Mouse (Mus musculus): Measurements from ENCODE around the gene Rpl22l1. TPM values are rescaled to one million over a fixed set of nuclear protein-coding genes. Genes with fewer than 3 reads are reported as not detected.
"Not testable (repeated sequence)": the region's sequence is repeated elsewhere in the genome, so short reads cannot be mapped to it uniquely, and the experiment has no call there.

Gene Rpl22l1
- polyA plus RNA-seq, 1 experiment: 0.76 TPM

- H3K4me1 ChIP-seq (ENCODE audit: control insufficient read depth, insufficient read depth, insufficient read length, low read length): no peaks in the 10 kb centered on the region
- no peaks in the 10 kb centered on the region for H3K27me3 ChIP-seq (ENCODE audit: control insufficient read depth, insufficient read depth, low read length)
- TF ChIP-seq CTCF (IDR thresholded peaks at IDR 0.05; ENCODE audit: extremely low read depth, insufficient read length, insufficient replicate concordance, low read depth, low read length): no peak
- TF ChIP-seq POLR2A (IDR thresholded peaks at IDR 0.05; ENCODE audit: low read depth, low read length): no peak
- WGBS: 90% methylated on average over 2 of the region's 2 CpGs
- H3K36me3 ChIP-seq (ENCODE audit: control insufficient read depth, insufficient read depth, low read length): no peaks in the 10 kb centered on the region
- H3K4me3 ChIP-seq (ENCODE audit: low read depth, low read length): no peak overlapping the region
- no peak overlapping the region for H3K27ac ChIP-seq (ENCODE audit: insufficient read depth, low read depth, low read length)
These were observed 24.2 kb downstream of the Rpl22l1 start for GRCm38 (mm10) chr3:28829454-28829853.

GRCm38 (mm10) chr3:28836796-28837371, 31.6 kb downstream of the Rpl22l1 start:
- Histone ChIP-seq H3K27ac (ENCODE audit: insufficient read depth, low read depth, low read length) (no peak overlapping the region), H3K27me3 (ENCODE audit: control insufficient read depth, insufficient read depth, low read length) (no peaks in the 10 kb centered on the region), H3K36me3 (ENCODE audit: control insufficient read depth, insufficient read depth, low read length) (no peaks in the 10 kb centered on the region), H3K4me3 (ENCODE audit: low read depth, low read length) (no peak overlapping the region), H3K4me1 (ENCODE audit: control insufficient read depth, insufficient read depth, insufficient read length, low read length) (peaks cover 4% of the 10 kb centered on the region; the same call in 1 of the 2 replicates)
- no peak for TF ChIP-seq POLR2A (IDR thresholded peaks at IDR 0.05; ENCODE audit: low read depth, low read length)
- no peak for TF ChIP-seq CTCF (IDR thresholded peaks at IDR 0.05; ENCODE audit: extremely low read depth, insufficient read length, insufficient replicate concordance, low read depth, low read length)
- WGBS: 33% methylated on average over 2 of the region's 2 CpGs

GRCm38 (mm10) chr3:28841886-28842649, 36.8 kb downstream of the Rpl22l1 start:
- H3K27ac ChIP-seq (ENCODE audit: insufficient read depth, low read depth, low read length): no peak overlapping the region
- H3K4me3 ChIP-seq (ENCODE audit: low read depth, low read length): no peak overlapping the region
- no peaks in the 10 kb centered on the region for H3K27me3 ChIP-seq (ENCODE audit: control insufficient read depth, insufficient read depth, low read length)
- H3K4me1 ChIP-seq (ENCODE audit: control insufficient read depth, insufficient read depth, insufficient read length, low read length): peaks cover 5% of the 10 kb centered on the region; the same call in 1 of the 2 replicates
- TF ChIP-seq CTCF (IDR thresholded peaks at IDR 0.05; ENCODE audit: extremely low read depth, insufficient read length, insufficient replicate concordance, low read depth, low read length): no peak
- no peak for TF ChIP-seq POLR2A (IDR thresholded peaks at IDR 0.05; ENCODE audit: low read depth, low read length)
- no peaks in the 10 kb centered on the region for H3K36me3 ChIP-seq (ENCODE audit: control insufficient read depth, insufficient read depth, low read length)
- WGBS: 27% methylated on average over 3 of the region's 3 CpGs

- no peaks in the 10 kb centered on the region for H3K27me3 ChIP-seq (ENCODE audit: control insufficient read depth, insufficient read depth, low read length)
- no peaks in the 10 kb centered on the region for H3K36me3 ChIP-seq (ENCODE audit: control insufficient read depth, insufficient read depth, low read length)
- TF ChIP-seq CTCF (IDR thresholded peaks at IDR 0.05; ENCODE audit: extremely low read depth, insufficient read length, insufficient replicate concordance, low read depth, low read length) (no peak), POLR2A (IDR thresholded peaks at IDR 0.05; ENCODE audit: low read depth, low read length) (no peak)
- H3K4me1 ChIP-seq (ENCODE audit: control insufficient read depth, insufficient read depth, insufficient read length, low read length): peaks cover 2% of the 10 kb centered on the region; the same call in 1 of the 2 replicates
- 73% methylated on average over 8 of the region's 8 CpGs for WGBS
- H3K4me3 ChIP-seq (ENCODE audit: low read depth, low read length): no peak overlapping the region
- H3K27ac ChIP-seq (ENCODE audit: insufficient read depth, low read depth, low read length): no peak overlapping the region
These were observed 38.0 kb downstream of the Rpl22l1 start for GRCm38 (mm10) chr3:28843231-28843630.

- H3K27me3 ChIP-seq (ENCODE audit: control insufficient read depth, insufficient read depth, low read length): no peaks in the 10 kb centered on the region
- H3K4me3 ChIP-seq (ENCODE audit: low read depth, low read length): no peak overlapping the region
- no peaks in the 10 kb centered on the region; the same call in 1 of the 2 replicates for H3K4me1 ChIP-seq (ENCODE audit: control insufficient read depth, insufficient read depth, insufficient read length, low read length)
- no peaks in the 10 kb centered on the region for H3K36me3 ChIP-seq (ENCODE audit: control insufficient read depth, insufficient read depth, low read length)
- TF ChIP-seq CTCF (IDR thresholded peaks at IDR 0.05; ENCODE audit: extremely low read depth, insufficient read length, insufficient replicate concordance, low read depth, low read length) (no peak), POLR2A (IDR thresholded peaks at IDR 0.05; ENCODE audit: low read depth, low read length) (no peak)
- H3K27ac ChIP-seq (ENCODE audit: insufficient read depth, low read depth, low read length): no peak overlapping the region
These were observed 41.9 kb downstream of the Rpl22l1 start for GRCm38 (mm10) chr3:28847115-28847514.

GRCm38 (mm10) chr3:28852174-28852573, 46.9 kb downstream of the Rpl22l1 start:
- H3K4me1 ChIP-seq (ENCODE audit: control insufficient read depth, insufficient read depth, insufficient read length, low read length); H3K27me3 ChIP-seq (ENCODE audit: control insufficient read depth, insufficient read depth, low read length); H3K4me3 ChIP-seq (ENCODE audit: low read depth, low read length); H3K36me3 ChIP-seq (ENCODE audit: control insufficient read depth, insufficient read depth, low read length); H3K27ac ChIP-seq (ENCODE audit: insufficient read depth, low read depth, low read length): not testable (repeated sequence)
- 89% methylated on average over 3 of the region's 3 CpGs for WGBS

Other genes starting within 250 kb of the Rpl22l1 start
- 23.6 and 63.9 TPM in 2 replicates for gene Slc2a2, start 107.5 kb upstream of the Rpl22l1 start, polyA plus RNA-seq (2012; rRNA removed)
- gene Eif5a2, start 24.2 kb upstream of the Rpl22l1 start, polyA plus RNA-seq (2012; rRNA removed): 0.05 and 0.08 TPM in 2 replicates
- not detected in 2 replicates for gene Gm1527, start 87.2 kb downstream of the Rpl22l1 start, polyA plus RNA-seq (2012; rRNA removed)

Measured in small intestine, adult 2 months (tissue).